Mouse (Mus musculus): ENCODE data around the gene Capn11. TPM values are rescaled to one million over a fixed set of nuclear protein-coding genes. Genes with fewer than 3 reads are reported as not detected.
A peak's percentile ranks its signal among the peaks of the same experiment; 100 is the strongest.

Capn11 gene
- polyA plus RNA-seq, 1 experiment from 2014 or later = not detected

DNA sequence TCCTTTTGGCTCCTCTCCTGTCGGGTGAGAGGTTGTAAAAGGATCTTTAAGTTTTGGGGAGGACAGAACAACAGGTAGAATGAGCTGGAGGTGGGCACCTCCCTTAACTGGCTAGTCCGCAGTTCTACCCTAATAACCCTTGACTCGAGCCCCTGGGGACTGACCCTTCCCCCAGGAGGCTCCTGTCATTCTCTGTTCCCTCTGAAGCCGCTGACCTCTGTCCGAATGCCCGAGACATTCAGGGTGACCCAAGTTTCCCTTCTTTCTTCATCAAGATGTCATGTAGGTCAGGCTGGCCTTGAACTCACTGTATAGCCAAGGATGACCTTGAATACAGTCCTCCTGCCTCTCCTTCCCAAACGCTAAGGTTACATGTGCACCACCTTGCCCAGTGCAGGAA, 70.8 kb downstream of the Capn11 start:
- peaks cover 29% of the 10 kb centered on the region for H3K4me1 ChIP-seq (ENCODE audit: insufficient read depth)
- ATAC-seq (ENCODE audit: insufficient read depth) = no peak
- TF ChIP-seq CTCF (IDR thresholded peaks at IDR 0.05; ENCODE audit: low read depth) = no peak

DNA sequence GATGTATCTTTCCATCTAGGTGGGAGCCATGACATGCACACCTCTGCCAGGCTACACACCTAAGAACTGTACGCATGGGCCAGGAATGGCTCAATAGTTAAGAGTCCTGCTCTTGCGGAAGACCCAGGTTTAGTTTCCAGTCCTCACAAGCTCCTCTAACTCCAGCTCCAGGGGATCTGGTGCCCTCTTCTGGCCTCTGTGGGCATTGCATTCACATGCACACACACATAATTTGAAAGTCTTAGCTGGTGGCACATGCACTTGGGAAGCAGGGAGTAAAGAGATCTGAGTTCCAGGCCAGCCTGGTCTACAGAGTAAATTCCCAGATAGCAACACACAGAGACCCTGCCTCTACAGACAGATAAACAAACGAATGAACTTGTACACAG, 72.7 kb downstream of the Capn11 start:
- Histone ChIP-seq H3K27ac (ENCODE audit: low read depth) (peak overlapping the region; percentile 83; the same call in 1 of the 2 replicates), H3K9me3 (ENCODE audit: low read depth, low read length) (no peaks in the 10 kb centered on the region), H3K4me1 (ENCODE audit: insufficient read depth) (peaks cover 15% of the 10 kb centered on the region), H3K36me3 (ENCODE audit: insufficient read depth) (peaks cover 34% of the 10 kb centered on the region), H3K4me3 (ENCODE audit: low read depth, low read length) (no peak overlapping the region), H3K27me3 (ENCODE audit: insufficient read depth, low read length) (no peaks in the 10 kb centered on the region), H3K9ac (no peak overlapping the region), H3K4me2 (no peak overlapping the region)
- TF ChIP-seq CTCF (IDR thresholded peaks at IDR 0.05; ENCODE audit: low read depth) = peak; percentile 55
- 97% methylated on average over 3 of the region's 3 CpGs for WGBS
- ATAC-seq (ENCODE audit: insufficient read depth) (no peak), DNase-seq (no peak)

More for the DNA sequence above, 70.8 kb downstream of the Capn11 start:
- Histone ChIP-seq H3K27ac (ENCODE audit: low read depth) (no peak overlapping the region), H3K36me3 (ENCODE audit: insufficient read depth) (peaks cover 34% of the 10 kb centered on the region), H3K4me2 (no peak overlapping the region), H3K27me3 (ENCODE audit: insufficient read depth, low read length) (no peaks in the 10 kb centered on the region), H3K4me3 (ENCODE audit: low read depth, low read length) (no peak overlapping the region), H3K9ac (no peak overlapping the region), H3K9me3 (ENCODE audit: low read depth, low read length) (no peaks in the 10 kb centered on the region)
- 89% methylated on average over 7 of the region's 7 CpGs for WGBS
- DNase-seq = no peak

DNA sequence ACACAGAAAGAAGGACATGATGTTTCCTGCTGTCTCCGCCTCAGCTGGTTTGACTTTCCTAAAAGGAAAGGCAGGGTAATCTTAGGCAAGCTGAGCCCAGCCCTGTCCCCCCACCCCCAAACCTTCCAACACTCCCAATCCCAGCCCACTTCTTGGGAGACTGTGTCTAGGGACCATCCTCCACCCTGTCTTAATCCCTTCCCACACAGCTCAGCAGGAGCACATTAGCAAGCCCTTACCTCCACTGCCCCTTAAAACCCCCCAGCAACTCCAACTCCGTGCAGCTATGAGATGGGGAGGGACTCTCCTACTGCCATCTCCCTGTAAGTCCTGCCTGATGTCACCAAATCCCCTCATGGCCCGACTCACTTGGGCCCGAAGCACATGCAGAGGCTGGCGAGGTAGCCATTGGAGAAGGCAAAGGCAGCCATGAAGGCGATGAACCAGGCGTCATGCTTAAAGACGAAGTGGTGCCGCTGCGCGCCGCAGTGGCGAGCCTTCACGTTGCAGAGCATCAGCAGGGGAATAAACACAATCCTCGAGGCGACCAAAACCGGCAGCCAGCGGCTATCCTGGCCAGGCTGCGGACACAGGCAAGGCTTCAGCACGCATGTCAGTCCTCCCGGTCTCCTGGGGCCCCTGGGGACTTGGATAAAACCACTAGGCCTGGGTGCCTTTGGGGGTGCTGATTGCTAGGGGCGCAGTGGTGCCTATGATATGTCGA, 73.2 kb downstream of the Capn11 start:
- DNase-seq = no peak
- no peak overlapping the region for H3K9ac ChIP-seq
- WGBS = 65% methylated on average over 23 of the region's 23 CpGs

DNA sequence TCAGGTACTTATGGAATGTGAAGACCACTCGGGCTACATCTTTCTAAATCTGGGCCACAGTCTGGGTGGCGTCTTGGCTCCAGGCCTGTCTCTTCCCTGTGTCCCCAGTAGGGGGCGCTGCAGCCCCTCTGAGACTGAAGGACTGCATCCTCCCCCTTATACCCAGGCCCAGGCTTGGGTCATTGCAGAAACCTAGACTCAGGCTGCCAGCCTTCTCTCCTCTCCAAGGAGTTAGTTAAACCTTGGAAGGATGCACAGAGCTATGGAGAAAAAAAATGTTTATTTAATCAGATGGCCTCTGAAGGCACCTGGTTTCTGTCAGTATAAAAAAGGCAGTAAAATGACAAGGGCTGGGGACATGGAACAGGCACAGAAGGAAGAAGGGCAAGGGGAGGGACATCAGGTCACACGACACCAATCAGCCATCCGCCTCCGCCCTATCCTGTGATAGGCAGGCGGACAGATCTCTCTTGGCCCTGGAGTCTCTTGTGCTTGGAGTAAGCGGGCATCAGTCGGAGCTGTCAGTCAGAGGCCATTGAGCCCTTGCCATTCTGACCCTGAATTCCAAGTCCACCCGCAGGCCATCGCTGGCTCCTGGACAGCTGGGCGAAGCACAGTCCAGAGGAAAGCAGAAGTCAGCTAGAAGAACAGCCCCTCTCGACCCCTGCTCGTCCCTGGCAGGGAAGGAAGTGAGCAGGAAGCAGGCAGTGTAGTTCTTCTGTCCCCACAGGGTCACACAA, 74.0 kb downstream of the Capn11 start:
- ATAC-seq (ENCODE audit: insufficient read depth) (peak; percentile 52), DNase-seq (peak; percentile 86)
- Histone ChIP-seq H3K4me3 (ENCODE audit: low read depth, low read length) (no peak overlapping the region), H3K9me3 (ENCODE audit: low read depth, low read length) (no peaks in the 10 kb centered on the region), H3K27me3 (ENCODE audit: insufficient read depth, low read length) (no peaks in the 10 kb centered on the region), H3K4me1 (ENCODE audit: insufficient read depth) (peaks cover 19% of the 10 kb centered on the region), H3K9ac (no peak overlapping the region; the same call in 1 of the 2 replicates), H3K27ac (ENCODE audit: low read depth) (peak overlapping the region; percentile 83), H3K4me2 (peak overlapping the region; percentile 46), H3K36me3 (ENCODE audit: insufficient read depth) (peaks cover 29% of the 10 kb centered on the region)
- 26% methylated on average over 14 of the region's 14 CpGs for WGBS
- peak; percentile 90 for TF ChIP-seq CTCF (IDR thresholded peaks at IDR 0.05; ENCODE audit: low read depth)

More for the DNA sequence above, 73.2 kb downstream of the Capn11 start:
- H3K27ac ChIP-seq (ENCODE audit: low read depth) = peak overlapping the region; percentile 83; the same call in 1 of the 2 replicates
- H3K4me3 ChIP-seq (ENCODE audit: low read depth, low read length) = no peak overlapping the region
- H3K4me1 ChIP-seq (ENCODE audit: insufficient read depth) = peaks cover 17% of the 10 kb centered on the region
- no peaks in the 10 kb centered on the region for H3K27me3 ChIP-seq (ENCODE audit: insufficient read depth, low read length)
- H3K9me3 ChIP-seq (ENCODE audit: low read depth, low read length) = no peaks in the 10 kb centered on the region
- H3K4me2 ChIP-seq = peak overlapping the region; percentile 15; the same call in 1 of the 2 replicates
- TF ChIP-seq CTCF (IDR thresholded peaks at IDR 0.05; ENCODE audit: low read depth) = no peak
- ATAC-seq (ENCODE audit: insufficient read depth) = no peak
- H3K36me3 ChIP-seq (ENCODE audit: insufficient read depth) = peaks cover 34% of the 10 kb centered on the region

DNA sequence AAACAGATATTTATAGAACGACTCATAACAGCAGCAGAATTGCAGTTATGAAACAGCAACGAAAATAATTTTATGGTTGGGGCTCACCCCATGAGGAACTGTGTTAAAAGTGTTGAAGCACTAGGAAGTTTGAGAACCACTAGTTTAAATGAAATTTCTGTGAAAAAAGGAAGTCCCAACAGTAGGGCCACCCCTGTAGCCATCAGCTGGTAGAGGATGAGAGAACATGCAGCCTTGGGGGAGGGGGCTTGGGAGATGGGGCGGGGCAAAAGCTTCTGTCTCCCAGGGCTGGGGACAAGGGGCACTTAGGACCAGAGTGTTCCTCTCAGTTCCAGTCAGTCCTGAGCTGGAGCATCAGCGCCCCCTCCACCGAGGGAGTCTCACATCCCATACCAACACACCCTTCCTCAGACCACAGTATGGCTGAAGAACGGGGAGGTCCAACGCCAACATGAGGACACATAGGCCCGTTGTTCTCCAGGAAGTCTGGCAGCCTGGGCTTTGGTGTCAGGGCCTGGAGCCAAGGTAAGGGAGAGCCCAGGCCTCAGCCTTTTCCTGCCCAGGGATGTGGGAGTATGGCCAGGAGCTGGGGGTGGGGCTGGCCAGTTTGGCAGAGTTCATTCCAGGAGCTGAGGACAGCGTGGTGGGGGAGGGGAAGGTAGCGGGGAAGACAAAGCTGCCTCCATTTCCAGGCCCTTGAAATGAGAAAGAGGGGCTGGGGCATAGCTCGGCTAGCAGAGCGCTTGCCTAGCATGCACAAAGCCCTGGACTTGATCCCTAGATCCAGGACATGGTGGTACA, 74.8 kb downstream of the Capn11 start:
- TF ChIP-seq CTCF (IDR thresholded peaks at IDR 0.05; ENCODE audit: low read depth) = no peak
- ATAC-seq (ENCODE audit: insufficient read depth) (peak; percentile 63), DNase-seq (peak; percentile 76)
- H3K36me3 ChIP-seq (ENCODE audit: insufficient read depth) = peaks cover 21% of the 10 kb centered on the region
- H3K9ac ChIP-seq = no peak overlapping the region; the same call in 1 of the 2 replicates
- WGBS = 32% methylated on average over 12 of the region's 12 CpGs
- no peaks in the 10 kb centered on the region for H3K27me3 ChIP-seq (ENCODE audit: insufficient read depth, low read length)
- H3K4me1 ChIP-seq (ENCODE audit: insufficient read depth) = peaks cover 19% of the 10 kb centered on the region
- H3K4me3 ChIP-seq (ENCODE audit: low read depth, low read length) = no peak overlapping the region
- H3K27ac ChIP-seq (ENCODE audit: low read depth) = peak overlapping the region; percentile 83
- no peaks in the 10 kb centered on the region for H3K9me3 ChIP-seq (ENCODE audit: low read depth, low read length)
- H3K4me2 ChIP-seq = peak overlapping the region; percentile 46

DNA sequence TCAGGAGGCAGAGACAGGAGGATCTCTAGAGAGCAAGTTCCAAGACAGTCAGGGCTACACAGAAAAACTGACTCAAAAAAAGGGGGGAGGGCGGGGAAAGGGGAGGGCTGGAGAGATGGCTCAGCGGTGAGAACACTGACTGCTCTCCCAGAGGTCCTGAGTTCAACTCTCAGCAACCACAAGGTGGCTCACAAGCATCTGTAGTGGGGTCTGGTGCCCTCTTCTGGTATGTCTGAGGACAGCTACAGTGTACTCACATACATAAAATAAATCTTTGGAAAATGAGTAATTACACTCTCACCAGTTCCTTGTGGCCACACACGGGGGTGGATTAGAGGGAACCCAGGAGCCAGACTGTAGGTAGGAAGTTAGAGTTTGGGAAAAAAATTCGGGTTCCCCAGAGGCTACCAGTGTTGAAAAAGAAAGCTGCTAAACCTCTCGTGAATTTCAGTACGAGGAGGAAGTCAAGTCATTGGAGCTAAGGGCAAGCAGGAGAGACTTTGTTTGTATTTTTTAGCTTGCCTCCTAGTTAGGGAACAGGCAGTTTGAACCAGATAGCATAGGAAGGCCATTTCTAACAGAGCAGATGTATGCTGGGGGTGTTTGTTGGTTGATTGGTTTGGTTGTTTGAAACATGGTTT, 76.3 kb downstream of the Capn11 start:
- no peaks in the 10 kb centered on the region for H3K9me3 ChIP-seq (ENCODE audit: low read depth, low read length)
- 65% methylated on average over 6 of the region's 6 CpGs for WGBS
- no peak for ATAC-seq (ENCODE audit: insufficient read depth)
- H3K36me3 ChIP-seq (ENCODE audit: insufficient read depth) = peaks cover 18% of the 10 kb centered on the region; the same call in 1 of the 2 replicates
- H3K27me3 ChIP-seq (ENCODE audit: insufficient read depth, low read length) = no peaks in the 10 kb centered on the region
- no peak overlapping the region for H3K9ac ChIP-seq
- peak; percentile 62 for TF ChIP-seq CTCF (IDR thresholded peaks at IDR 0.05; ENCODE audit: low read depth)
- H3K4me3 ChIP-seq (ENCODE audit: low read depth, low read length) = no peak overlapping the region
- no peak overlapping the region for H3K27ac ChIP-seq (ENCODE audit: low read depth)
- H3K4me2 ChIP-seq = no peak overlapping the region
- DNase-seq = peak; percentile 34
- peaks cover 19% of the 10 kb centered on the region for H3K4me1 ChIP-seq (ENCODE audit: insufficient read depth)
